Mouse (Mus musculus) kidney, postnatal 25 days (tissue): ENCODE results near the gene Slc2a3.

Experiments used
- DNase-seq, 2 experiments: peaks; one replicate each; pipeline ENCODE4 v3.0.0; 2021; ENCODE audit warnings: mixed read lengths in 2 of 2

Gene Slc2a3

DNA sequence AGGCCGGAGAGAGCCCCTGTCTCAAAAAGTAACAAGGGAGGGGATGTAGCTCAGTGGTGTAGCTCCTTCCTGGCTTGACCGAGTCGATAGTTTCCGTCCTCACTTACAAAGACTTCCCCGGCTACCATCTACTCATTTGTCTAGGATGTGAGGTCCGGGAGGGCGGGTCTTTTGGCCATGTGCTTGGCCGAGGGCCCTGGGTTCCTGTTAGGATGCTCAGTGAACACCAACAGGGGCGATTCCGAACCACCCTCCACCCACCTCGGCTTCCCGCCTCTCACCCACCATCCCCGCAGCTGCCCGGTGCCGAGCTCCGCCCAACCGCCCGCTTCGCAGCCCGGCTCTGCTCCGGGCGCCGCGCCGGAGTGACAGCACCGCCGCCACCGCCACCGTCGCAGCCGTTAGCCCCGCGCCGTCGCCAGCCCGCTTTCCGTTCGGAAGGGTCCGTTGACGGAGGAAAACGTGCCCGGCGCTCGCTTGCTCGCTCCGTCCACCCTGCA lies at the start of gene Slc2a3:
Gene Slc2a3, minus strand, starts transcription at position 340 of the 500 bp plus-strand sequence.
- peak; percentile 58 to 71 for DNase-seq

DNA sequence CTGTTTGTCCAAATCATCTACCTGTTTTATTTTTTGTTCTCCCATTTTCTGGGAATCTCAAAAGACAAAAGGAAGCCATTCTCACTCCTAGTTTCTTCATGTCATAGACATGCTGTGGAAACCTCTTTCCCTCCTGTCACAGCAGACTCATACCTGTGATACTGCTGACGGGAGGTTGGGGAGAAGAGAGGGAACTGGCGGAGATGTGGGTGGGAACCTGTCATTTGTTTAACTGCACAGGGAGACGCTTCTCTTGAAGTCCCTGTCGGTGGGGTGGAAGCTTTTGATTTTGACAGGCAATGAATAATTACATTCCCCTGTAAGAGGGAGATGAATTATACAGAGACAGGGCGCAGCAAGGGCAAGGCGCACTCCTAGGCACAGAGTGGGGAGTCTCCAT lies 42.3 kb upstream of the Slc2a3 start:
- no peak for DNase-seq

GRCm38 (mm10) chr6:122837539-122837938 lies 36.1 kb upstream of the Slc2a3 start:
- DNase-seq = no peak

DNA sequence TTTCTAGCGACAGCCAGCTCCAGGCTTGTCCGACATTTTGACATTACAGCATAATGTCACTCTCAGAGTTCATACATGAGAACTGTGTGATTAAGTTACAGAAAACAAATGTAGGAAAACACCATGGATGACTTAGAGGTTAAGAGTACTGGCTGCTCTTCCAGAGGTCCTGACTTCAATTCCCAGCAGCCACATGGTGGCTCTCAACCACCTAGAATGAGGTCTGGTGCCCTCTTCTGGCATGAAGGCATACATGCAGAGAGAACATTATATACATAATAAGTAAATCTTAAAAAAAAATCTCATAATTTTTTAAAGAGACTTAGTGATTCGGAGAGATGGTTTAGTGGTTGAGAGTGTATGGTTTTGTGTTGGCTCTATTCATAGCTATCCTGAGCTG lies 35.5 kb upstream of the Slc2a3 start:
- DNase-seq = no peak

DNA sequence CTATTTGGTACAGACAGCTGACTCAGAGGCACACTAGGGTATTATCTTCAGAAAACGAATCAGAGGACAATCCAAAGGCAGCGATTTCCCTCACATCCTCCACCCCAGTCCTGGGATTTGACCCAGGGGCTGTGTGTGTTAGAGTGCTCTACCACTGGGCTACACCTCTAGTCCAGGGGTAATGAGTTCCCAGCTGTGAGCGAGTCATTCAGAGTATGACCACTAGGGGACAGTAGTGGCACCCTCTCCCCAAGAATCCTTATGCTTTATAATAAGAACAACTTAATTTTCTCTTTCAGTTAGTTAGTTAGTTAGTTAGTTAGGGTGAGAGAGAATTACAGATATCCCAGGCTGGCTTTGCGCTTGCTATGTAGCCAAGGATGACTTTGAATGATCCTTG lies 32.9 kb upstream of the Slc2a3 start:
- DNase-seq = peak; percentile 47 to 54

DNA sequence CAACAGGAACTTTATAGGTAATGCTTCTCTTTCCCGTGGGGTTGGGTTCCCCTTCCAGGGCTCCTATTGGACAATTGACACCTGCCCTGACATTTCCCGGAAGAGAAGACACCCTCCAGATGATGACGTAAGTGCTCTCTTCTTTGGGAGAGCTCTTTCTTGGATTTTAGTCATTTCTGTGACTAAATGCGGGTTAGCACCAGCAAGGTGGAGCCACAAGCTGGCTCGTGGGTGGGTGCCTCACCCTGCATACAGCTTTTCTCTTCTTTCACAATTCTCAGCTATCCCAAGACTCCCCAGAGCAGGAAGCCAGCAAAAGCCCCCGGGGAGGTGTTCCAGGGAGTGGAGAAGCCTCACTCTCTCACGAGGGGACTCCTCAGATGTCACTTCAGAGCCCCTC lies 31.4 kb upstream of the Slc2a3 start:
- DNase-seq = no peak

DNA sequence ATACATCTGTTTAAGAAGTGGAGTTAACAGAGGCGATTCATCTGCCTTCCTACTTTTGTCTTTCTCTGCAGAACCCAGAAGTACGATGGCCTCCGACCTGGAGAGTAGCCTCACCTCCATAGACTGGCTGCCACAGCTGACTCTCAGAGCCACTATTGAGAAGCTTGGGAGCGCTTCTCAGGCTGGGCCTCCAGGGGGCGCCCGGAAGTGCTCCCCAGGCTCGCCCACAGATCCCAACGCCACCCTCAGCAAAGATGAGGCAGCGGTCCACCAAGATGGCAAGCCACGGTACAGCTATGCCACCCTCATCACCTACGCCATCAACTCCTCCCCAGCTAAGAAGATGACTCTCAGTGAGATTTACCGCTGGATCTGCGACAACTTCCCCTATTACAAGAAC lies 26.6 kb upstream of the Slc2a3 start:
- DNase-seq = peak in 1 of 2 experiments; percentile 27

GRCm38 (mm10) chr6:122825923-122826742 lies 24.7 kb upstream of the Slc2a3 start:
- peak; percentile 66 to 85 for DNase-seq

GRCm38 (mm10) chr6:122825166-122825565 lies 23.7 kb upstream of the Slc2a3 start:
- no peak for DNase-seq

- peak in 1 of 2 experiments; percentile 55 for DNase-seq
Measured at GRCm38 (mm10) chr6:122824086-122824485, 22.6 kb upstream of the Slc2a3 start.

DNA sequence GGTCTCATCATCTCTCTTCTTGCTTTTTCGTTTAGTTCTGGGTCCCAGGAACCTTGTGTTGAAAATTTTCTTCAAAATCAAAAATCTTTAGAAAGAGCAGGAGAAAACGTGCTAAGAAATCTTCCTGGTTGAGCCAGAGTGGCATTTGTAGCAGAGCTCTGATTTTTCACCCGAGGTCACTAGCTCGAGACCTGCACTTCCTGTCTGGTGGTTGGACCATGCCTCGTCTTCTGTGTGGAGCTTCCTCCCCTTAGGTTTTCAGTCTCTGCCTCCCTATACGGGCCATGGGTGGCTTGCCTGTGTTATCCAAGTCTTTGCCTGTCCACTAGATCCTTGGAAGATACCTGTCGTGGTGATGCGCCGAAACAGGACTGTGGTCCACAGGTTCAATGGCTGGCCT lies 20.4 kb upstream of the Slc2a3 start:
- DNase-seq = no peak

DNA sequence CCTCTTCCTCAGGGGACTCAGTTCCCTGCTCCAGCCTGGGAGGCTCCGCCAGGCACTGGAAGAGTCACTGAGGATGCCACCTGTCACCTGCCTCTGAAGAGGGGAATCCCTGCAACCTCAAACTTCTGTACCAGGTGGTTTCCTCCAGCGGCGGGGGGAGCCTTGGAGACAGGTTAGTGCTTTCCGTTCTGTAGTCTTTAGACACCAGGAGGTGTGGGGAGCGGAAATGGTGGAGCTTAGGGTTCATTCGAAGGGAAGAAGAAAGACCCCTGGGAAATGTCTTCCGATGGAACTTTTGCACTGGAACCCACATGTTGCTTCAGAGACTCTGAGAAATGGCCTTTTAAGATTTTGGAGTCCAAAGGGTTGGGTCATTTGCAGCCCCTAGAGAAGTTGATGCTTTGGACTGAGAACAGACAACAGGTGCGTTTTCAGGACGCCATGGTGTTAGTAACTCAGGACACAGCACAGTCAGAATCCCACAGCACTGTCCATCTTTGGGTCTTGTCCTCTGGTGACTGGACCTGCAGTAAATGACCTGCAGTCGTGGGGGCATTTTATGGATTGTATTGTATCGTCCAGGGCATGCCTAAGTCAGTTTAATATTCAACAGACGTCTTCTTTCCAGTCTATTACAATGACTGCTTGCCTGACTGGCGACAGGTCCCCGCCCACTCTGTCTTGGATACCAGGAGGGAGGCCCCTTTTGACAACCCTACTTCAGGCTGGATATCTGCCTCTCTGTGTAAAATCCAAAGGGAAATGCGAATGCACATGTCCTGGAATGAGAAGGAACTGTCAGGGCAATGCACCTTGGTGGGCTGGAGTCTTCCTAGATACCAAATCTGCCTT lies 19.6 kb upstream of the Slc2a3 start:
- DNase-seq = peak; percentile 49 to 59

DNA sequence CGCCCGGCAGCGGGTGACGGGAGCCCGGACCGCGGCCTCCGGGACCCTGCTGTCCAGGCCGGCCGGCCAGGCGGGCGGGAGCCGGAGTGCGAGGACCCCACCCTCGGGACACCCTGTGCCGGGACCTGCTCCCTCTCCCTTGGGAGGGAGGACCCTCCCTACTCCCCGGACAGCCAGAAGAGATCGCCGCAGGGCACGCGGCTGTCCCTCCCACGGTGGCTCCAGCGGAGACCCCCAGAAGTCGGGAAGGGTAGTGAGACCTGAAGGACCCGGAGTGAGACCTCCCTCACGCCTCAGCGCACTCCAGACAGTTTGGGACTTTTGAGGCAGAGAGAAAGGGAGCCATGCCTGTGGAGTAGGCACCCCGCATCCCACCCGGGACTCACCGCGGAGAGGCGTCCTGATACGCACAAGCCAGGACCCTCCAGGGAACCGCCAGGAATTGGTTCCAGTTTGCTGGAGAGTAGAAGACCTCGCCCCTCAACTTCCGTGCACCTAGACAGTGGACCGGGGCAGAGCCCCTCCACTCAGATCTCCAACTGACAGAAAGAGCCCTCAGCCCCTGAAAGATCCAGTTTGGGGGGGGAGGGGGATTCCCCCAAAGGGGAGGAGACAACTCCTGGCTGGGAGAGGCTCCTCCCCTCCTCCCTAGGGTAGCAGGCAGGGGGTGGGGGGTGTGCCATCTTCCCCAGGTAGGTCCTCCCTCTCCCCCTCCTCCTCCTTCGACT lies 18.8 kb upstream of the Slc2a3 start:
- peak in 1 of 2 experiments; percentile 58 for DNase-seq

DNA sequence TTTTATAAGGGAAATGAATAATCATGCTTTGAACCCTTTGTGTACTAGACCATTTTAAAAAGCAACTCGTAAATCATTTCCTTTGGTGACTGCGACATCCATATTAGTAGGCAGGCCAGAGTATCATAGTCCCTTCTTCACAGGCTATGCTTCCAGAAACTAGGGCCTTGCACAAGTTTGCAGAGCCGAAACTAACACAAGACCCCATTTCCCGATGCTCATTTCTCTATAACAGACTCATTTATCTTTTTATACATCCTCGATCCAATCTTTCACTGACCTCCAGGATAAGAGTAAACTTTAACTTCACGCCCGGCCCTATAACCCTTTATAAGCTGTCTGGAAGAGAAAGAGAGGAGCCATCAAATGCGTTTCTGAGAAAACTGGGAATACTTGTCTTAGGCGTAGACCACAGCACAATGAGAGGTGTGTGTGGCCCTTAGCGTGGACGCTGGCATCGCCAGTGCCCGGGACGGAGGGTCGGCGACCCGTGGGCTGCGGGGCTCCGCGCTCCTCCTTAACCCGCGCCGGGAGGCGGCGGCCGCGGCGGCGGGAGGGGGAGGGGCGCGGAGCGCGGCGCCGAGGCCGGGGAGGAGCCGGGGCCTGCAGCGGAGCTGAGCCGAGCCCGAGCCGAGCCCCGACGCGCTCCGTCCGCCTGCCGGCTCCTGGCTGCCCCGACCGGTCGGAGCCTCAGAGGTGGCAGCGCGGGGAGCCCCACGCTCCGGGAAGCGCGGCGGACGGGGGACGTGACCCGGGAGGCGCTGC lies 18.0 kb upstream of the Slc2a3 start, which contains the start of gene Foxj2:
Gene Foxj2, plus strand, starts transcription at position 609 of the 765 bp plus-strand sequence.
- DNase-seq = peak; percentile 70 to 87

DNA sequence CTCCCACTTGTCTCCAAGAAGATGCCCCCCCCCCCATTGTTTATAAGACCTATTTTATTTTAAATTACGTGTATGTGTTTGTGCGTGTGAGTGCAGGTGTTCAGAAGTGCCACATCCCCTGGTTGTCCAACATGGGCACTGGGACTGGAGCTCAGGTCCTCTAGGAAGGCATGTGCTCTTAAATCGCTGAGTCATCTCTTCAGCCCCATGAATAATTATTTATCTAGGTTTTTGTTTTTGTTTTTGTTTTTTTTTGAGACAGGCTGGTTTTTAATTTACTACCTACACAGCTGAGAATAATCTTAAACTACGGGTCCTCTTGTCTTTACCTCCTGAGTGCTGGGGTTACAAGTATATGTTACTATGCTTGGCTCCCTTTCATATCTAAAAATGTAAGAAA lies 12.2 kb upstream of the Slc2a3 start:
- DNase-seq = no peak

GRCm38 (mm10) chr6:122812716-122813115 lies 11.3 kb upstream of the Slc2a3 start:
- no peak for DNase-seq

GRCm38 (mm10) chr6:122811771-122812600 lies 10.5 kb upstream of the Slc2a3 start:
- peak in 1 of 2 experiments; percentile 53 for DNase-seq

DNA sequence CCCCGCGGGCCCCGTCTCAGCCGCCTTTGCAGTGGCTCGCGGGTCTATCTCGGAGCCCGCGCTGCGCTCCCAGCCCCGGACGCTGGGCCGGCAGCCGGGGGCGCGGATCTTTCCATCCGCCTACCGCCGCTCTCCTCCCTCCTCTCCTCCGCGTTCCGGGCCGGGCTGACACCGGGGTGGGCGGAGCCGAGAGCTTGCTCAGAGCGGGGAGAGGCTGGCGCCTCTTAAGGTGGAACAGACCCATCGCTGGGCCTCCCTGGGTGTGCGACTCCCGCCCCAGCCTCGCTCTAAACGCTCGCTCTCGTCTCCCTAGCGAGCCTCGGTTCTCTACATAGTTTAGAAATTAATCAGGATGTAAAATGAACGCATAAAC lies 9.8 kb upstream of the Slc2a3 start:
- DNase-seq = peak; percentile 96 to 98

DNA sequence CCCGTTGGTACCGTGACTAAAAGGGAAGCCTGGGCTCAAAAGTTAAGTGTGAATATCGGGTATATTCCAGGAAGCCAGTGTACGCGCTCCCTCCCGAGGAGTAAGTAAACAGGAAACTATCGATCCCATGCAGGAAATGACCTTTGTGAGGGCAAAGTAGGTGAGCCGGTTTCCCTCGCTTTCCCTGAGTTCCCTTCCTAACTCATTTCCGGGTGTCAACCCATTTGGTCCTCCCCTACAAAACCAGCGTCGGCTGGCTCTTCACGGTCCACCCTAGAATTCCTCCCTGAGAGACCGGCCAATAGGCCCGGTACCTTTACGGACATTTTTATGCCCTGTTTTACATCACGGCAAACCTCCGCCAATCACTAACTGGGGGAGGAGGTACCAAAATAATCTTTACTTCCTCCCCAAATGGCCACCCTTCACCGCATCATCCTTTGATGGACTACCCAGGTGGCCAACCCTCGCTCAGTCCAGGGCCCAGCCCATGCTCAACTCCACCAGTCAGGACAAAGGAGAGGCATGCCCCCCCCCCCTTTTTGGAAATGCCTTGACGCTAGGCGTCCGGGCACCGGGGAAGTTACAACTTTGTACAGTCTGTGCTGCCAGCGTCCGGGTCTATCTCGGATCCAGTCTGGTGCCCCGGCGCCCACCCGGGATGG lies 9.3 kb upstream of the Slc2a3 start:
- peak; percentile 98 to 100 for DNase-seq

GRCm38 (mm10) chr6:122810022-122810614 lies 8.7 kb upstream of the Slc2a3 start:
- DNase-seq = no peak
